Mouse (Mus musculus): ENCODE measurements around the gene Fam162a. TPM values are rescaled to one million over a fixed set of nuclear protein-coding genes. Genes with fewer than 3 reads are reported as not detected.
"Not testable (repeated sequence)": the region's sequence is repeated elsewhere in the genome, so short reads cannot be mapped to it uniquely, and the experiment has no call there.

Gene Fam162a
- polyA plus RNA-seq, 1 experiment, result 230 TPM

GRCm38 (mm10) chr16:36041625-36042020, 29.8 kb downstream of the Fam162a start:
- H3K4me3 ChIP-seq (replicated peaks), result peak overlapping the region; percentile 95
- H3K4me1 ChIP-seq, result peaks cover 44% of the 10 kb centered on the region
- no peak for TF ChIP-seq FLI1 (IDR thresholded peaks at IDR 0.05; ENCODE audit: low read length)
- TF ChIP-seq GATA1 (IDR thresholded peaks at IDR 0.05; ENCODE audit: borderline replicate concordance, low read length), result no peak
- H3K27me3 ChIP-seq (replicated peaks), result no peaks in the 10 kb centered on the region
- H3K9me3 ChIP-seq, result no peaks in the 10 kb centered on the region
- H3K36me3 ChIP-seq (replicated peaks; ENCODE audit: low read length), result peaks cover 60% of the 10 kb centered on the region

GRCm38 (mm10) chr16:36040640-36041624, 30.5 kb downstream of the Fam162a start, which contains the start of gene Wdr5b:
Gene Wdr5b, plus strand, starts transcription at chr16:36041190.
- peaks cover 60% of the 10 kb centered on the region for H3K36me3 ChIP-seq (replicated peaks; ENCODE audit: low read length)
- peaks cover 44% of the 10 kb centered on the region for H3K4me1 ChIP-seq
- peak within 1 kb of the TSS; percentile 95 for H3K4me3 ChIP-seq (replicated peaks)
- TF ChIP-seq FLI1 (IDR thresholded peaks at IDR 0.05; ENCODE audit: low read length) (no peak), GATA1 (IDR thresholded peaks at IDR 0.05; ENCODE audit: borderline replicate concordance, low read length) (no peak)
- H3K9me3 ChIP-seq, result no peaks in the 10 kb centered on the region
- H3K27me3 ChIP-seq (replicated peaks), result no peaks in the 10 kb centered on the region

DNA sequence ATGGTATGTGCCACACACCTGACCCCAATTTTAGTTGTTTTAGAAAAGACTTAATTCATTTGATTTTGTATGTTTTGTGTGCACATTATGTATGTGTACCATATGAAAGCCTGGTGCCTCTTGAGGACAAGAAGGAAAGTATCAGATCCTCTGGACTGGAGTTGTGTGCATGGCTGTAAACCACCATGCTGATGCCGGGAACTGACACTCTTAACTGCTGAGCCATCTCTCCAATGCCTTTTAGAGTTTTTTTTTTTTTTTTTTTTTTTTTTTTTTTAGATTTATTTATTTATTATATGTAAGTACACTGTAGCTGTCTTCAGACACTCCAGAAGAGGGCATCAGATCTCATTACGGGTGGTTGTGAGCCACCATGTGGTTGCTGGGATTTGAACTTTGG, 43.3 kb downstream of the Fam162a start:
- H3K4me3 ChIP-seq (replicated peaks); H3K9me3 ChIP-seq: not testable (repeated sequence)
- peaks cover 87% of the 10 kb centered on the region for H3K36me3 ChIP-seq (replicated peaks; ENCODE audit: low read length)

DNA sequence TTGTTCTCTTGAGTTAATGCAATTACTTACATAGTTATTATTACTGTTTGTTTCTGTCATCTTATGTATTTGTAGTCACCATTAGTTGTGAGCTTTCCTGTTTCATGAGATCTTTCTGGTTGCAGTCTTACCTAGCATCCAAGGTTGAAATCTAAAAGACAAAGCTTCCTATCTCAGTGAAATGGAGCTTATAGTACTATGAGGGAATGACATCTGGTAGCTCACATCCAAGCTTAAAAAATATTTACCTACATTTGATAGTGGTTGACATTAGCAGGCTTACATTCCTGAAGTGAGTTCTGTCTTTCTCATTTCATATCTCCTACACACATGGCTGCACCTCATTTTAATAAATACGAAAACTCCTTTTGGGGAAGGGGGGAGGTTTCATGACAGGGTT, 55.1 kb downstream of the Fam162a start:
- H3K36me3 ChIP-seq (replicated peaks; ENCODE audit: low read length), result peaks cover 94% of the 10 kb centered on the region
- TF ChIP-seq GATA1 (IDR thresholded peaks at IDR 0.05; ENCODE audit: borderline replicate concordance, low read length), result no peak
- TF ChIP-seq FLI1 (IDR thresholded peaks at IDR 0.05; ENCODE audit: low read length), result no peak
- H3K4me3 ChIP-seq (replicated peaks), result peak overlapping the region; percentile 62
- H3K4me1 ChIP-seq, result peaks cover 19% of the 10 kb centered on the region
- no peaks in the 10 kb centered on the region for H3K27me3 ChIP-seq (replicated peaks)
- H3K9me3 ChIP-seq, result no peaks in the 10 kb centered on the region

More for the DNA sequence above, 43.3 kb downstream of the Fam162a start:
- H3K27me3 ChIP-seq (replicated peaks); H3K4me1 ChIP-seq: not testable (repeated sequence)

DNA sequence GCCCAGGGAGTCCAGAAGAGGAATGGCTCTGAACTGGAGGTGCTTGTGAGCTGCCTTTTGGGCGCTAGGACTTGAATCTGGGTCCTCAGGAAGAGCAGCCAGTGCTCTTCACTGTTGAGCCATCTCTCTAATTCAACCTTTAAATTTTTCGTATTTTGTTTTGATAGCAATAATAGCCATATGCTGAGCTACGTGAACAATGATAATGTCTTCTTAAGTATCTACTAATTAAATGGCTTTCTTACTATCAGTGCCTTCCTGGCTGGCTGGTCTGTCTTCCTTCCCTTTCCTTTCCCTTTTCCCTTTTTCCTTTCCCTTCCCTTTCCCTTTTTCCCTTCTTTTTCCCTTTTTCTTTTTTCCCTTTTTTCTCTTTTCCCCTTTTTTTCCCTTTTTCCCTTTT, 63.0 kb downstream of the Fam162a start:
- peaks cover 80% of the 10 kb centered on the region for H3K36me3 ChIP-seq (replicated peaks; ENCODE audit: low read length)
- TF ChIP-seq GATA1 (IDR thresholded peaks at IDR 0.05; ENCODE audit: borderline replicate concordance, low read length) (no peak), FLI1 (IDR thresholded peaks at IDR 0.05; ENCODE audit: low read length) (no peak)
- no peak overlapping the region for H3K4me3 ChIP-seq (replicated peaks)
- peaks cover 10% of the 10 kb centered on the region for H3K4me1 ChIP-seq
- H3K27me3 ChIP-seq (replicated peaks), result no peaks in the 10 kb centered on the region
- no peaks in the 10 kb centered on the region for H3K9me3 ChIP-seq

- H3K4me3 ChIP-seq (replicated peaks); H3K9me3 ChIP-seq; H3K27me3 ChIP-seq (replicated peaks): not testable (repeated sequence)
- peaks cover 44% of the 10 kb centered on the region for H3K36me3 ChIP-seq (replicated peaks; ENCODE audit: low read length)
- H3K4me1 ChIP-seq, result peaks cover 13% of the 10 kb centered on the region
Measured at GRCm38 (mm10) chr16:35998852-35999251, 72.5 kb downstream of the Fam162a start.

Other genes with a start within 250 kb of the Fam162a start
- gene Parp14, start 200.1 kb downstream of the Fam162a start, polyA plus RNA-seq (2012; ENCODE audit: insufficient read depth, low replicate concordance), result 1.3 TPM in 1 of 2 replicates, not detected in the other
- 0.62 and 3.0 TPM in 2 replicates for gene Parp9, start 133.1 kb downstream of the Fam162a start, polyA plus RNA-seq (2012; ENCODE audit: insufficient read depth, low replicate concordance)
- gene Dtx3l, start 132.4 kb downstream of the Fam162a start, polyA plus RNA-seq (2012; ENCODE audit: insufficient read depth, low replicate concordance), result 0.40 and 1.3 TPM in 2 replicates
- 5.8 and 13.3 TPM in 2 replicates for gene Kpna1, start 92.8 kb downstream of the Fam162a start, polyA plus RNA-seq (2012; ENCODE audit: insufficient read depth, low replicate concordance)
- 0.61 and 0.82 TPM in 2 replicates for gene Wdr5b, start 30.4 kb downstream of the Fam162a start, polyA plus RNA-seq (2012; ENCODE audit: insufficient read depth, low replicate concordance)
- 2.3 and 7.6 TPM in 2 replicates for gene Ccdc58, start 91 bp upstream of the Fam162a start, polyA plus RNA-seq (2012; ENCODE audit: insufficient read depth, low replicate concordance)
- not detected in 2 replicates for gene Csta1, start 59.6 kb upstream of the Fam162a start, polyA plus RNA-seq (2012; ENCODE audit: insufficient read depth, low replicate concordance)
- 1.6 TPM in 1 of 2 replicates, not detected in the other for gene Stfa2l1, start 85.2 kb upstream of the Fam162a start, polyA plus RNA-seq (2012; ENCODE audit: insufficient read depth, low replicate concordance)
- 2.0 TPM in 1 of 2 replicates, not detected in the other for gene Gm5483, start 112.6 kb upstream of the Fam162a start, polyA plus RNA-seq (2012; ENCODE audit: insufficient read depth, low replicate concordance)
- not detected in 2 replicates for gene Gm5416, start 138.8 kb upstream of the Fam162a start, polyA plus RNA-seq (2012; ENCODE audit: insufficient read depth, low replicate concordance)
- not detected in 2 replicates for gene 2010005H15Rik, start 149.9 kb upstream of the Fam162a start, polyA plus RNA-seq (2012; ENCODE audit: insufficient read depth, low replicate concordance)
- gene Stfa1, start 205.4 kb upstream of the Fam162a start, polyA plus RNA-seq (2012; ENCODE audit: insufficient read depth, low replicate concordance), result not detected in 2 replicates

Measured in megakaryocyte, embryonic 14.5 days (primary cell).